Mouse (Mus musculus) embryonic stem cell, embryonic (primary cell): ENCODE data around the gene Ryr2.

Experiments
- CTCF ChIA-PET, 4 experiments: fragments of 300-600 bp in 2 of 4; fragments of 350-600 bp in 2 of 4; sonication (Branson Sonifier 250); formaldehyde crosslinking; loops; one replicate each; lab custom pipeline; 2022; ENCODE audit warnings: inconsistent platforms in 2 of 4; lab: Charles Lee
- POLR2A ChIA-PET, 4 experiments: fragments of 300-600 bp in 2 of 4; fragments of 350-600 bp in 2 of 4; sonication (Branson Sonifier 250); formaldehyde crosslinking; loops; one replicate each; lab custom pipeline; 2022; ENCODE audit warnings: antibody characterized with exemption in 4 of 4, inconsistent platforms in 1 of 4; lab: Charles Lee

The Ryr2 gene

DNA sequence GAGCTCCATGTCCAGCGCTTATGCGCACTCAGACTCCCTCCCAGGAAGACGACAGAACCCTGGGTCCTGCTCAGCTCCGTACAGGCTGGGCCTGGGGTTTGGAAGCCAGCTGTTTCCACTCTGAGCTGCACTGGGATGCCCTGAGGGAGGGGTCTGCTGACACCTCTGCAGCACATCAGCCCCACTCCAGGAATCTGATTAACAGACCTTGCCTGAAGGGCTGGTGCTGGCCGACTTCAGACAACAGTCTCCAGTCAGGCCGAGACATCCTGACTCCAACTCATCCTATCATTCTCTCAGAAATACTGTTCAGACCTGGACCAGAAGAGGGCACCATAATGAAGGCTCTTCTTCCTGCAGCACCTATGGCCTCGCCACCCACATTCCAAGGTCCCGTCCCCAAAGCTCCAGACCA lies 49.4 kb downstream of the Ryr2 start:
- CTCF ChIA-PET, result interaction anchor here in 2 of 4 experiments (0.8 to 1.9 kb wide), 11 partner anchors 14 to 337 kb away, joined by 3 to 8 read pairs (median 3); partner anchors contain the start of genes Ryr2 (in 2 of the 2) and Heatr1 (in 1 of the 2)
- POLR2A ChIA-PET, result interaction anchor here in 3 of 4 experiments (0.7 to 1.3 kb wide), 5 partner anchors 11 to 124 kb away, joined by 3 to 4 read pairs (median 4); partner anchors contain the start of gene Ryr2 (in 1 of the 3)

GRCm38 (mm10) chr13:12055913-12056312 lies 50.8 kb downstream of the Ryr2 start:
- ChIA-PET POLR2A (no interaction called here), CTCF (no interaction called here)

- POLR2A ChIA-PET, result no interaction called here
- CTCF ChIA-PET, result interaction anchor here in 1 of 4 experiments (0.5 kb wide), 1 partner anchor 53 kb away, joined by 5 read pairs; no protein-coding TSS in a partner anchor
These were observed 52.8 kb downstream of the Ryr2 start for GRCm38 (mm10) chr13:12053910-12054309.

GRCm38 (mm10) chr13:12050809-12051208 lies 55.9 kb downstream of the Ryr2 start:
- CTCF ChIA-PET, result no interaction called here

DNA sequence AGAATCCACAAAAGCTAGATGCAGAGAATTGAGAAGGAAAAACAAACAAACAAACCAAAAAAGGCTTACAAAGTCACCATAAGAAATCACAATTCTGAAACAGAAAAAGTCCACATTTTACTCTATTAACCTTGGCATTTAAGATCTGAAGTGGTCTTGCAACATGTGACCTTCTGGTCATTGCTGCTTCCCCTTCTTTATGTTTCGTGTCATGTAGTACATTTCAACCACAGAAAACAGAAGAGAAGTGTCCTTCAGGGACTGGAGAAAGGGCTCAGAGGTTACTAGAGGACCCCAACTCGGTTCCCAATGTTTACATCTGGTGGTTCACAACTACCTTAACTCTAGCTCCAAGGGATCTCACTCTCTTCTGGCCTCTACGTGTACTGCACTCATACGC lies 59.7 kb downstream of the Ryr2 start:
- ChIA-PET CTCF (no interaction called here), POLR2A (no interaction called here)

More at GRCm38 (mm10) chr13:12050809-12051208, 55.9 kb downstream of the Ryr2 start:
- POLR2A ChIA-PET, result interaction anchor here in 1 of 4 experiments (0.8 kb wide), 1 partner anchor 9 kb away, joined by 3 read pairs; no protein-coding TSS in a partner anchor

DNA sequence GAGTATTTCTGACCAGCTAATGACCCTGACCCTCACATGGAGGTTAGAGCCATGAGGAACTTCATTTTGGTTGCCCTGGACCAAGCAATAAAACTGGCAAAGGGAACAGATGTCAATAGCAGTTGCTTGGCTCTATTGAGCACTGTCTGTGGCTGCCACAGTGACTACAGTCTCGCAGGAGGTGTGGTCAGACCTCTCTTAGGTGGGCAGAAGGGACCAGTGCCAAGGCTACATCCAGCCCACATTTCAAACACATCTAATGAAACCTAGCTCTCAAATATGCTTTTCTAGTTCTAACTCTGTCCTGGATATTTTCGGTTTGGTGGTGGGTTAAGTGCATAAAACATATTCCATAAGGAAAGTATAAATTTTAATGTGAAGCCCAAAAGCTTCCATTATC lies 62.0 kb downstream of the Ryr2 start:
- POLR2A ChIA-PET, result interaction anchor here in 1 of 4 experiments (0.5 to 0.6 kb wide), 2 partner anchors 104 to 638 kb away, joined by 3 to 4 read pairs; no protein-coding TSS in a partner anchor

DNA sequence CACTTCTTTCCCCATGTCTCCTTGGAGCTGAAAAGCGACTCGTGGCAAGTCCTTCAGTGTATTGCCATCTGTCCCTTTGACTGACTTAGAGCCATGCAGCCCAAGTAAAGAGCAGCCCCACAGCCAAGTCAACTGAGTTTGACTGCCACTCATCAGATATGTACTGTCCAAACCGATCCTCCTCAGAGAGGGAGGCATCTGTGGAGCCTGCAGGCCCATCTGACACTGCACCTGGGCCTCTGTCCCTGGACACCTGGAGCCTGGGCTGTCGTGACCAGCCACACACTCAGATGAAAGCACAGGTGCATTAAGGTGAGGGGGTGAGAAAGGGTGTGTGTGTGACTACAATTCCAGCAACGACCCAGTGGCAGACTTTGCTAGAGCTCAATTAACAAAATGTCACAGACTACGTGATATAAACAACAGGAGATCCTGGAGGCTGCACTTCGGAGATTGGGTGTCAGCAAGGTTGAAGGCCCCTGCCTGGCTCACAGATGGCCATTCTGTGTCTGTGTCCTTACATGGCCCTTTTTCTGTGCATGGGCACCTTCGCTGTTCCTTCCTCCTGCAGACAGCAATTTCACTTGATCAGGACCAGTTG lies 63.8 kb downstream of the Ryr2 start:
- CTCF ChIA-PET, result no interaction called here
- POLR2A ChIA-PET, result no interaction called here

More for the DNA sequence above, 62.0 kb downstream of the Ryr2 start:
- CTCF ChIA-PET, result no interaction called here

- ChIA-PET CTCF (interaction anchor here in 1 of 4 experiments (0.6 kb wide), 1 partner anchor 281 kb away, joined by 5 read pairs; no protein-coding TSS in a partner anchor), POLR2A (no interaction called here)
These were observed 66.8 kb downstream of the Ryr2 start for GRCm38 (mm10) chr13:12039967-12040366.

DNA sequence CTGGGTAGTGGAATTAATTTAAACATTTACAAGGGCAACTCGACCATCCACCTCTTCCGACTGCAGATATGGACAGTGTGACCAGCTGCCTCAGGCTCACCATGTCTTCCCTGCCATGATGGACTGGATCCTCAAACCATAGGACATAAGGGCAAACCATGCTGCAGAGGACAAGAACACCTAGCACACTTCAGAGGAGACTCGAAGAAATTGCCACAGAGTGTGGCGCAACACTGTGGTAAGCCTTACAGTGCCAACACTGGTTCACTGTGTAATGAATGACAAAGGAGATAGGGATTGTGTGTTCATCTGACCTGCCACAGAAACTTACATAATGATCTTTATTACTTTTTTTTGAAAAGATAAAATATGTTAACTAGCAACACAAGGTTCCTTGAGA lies 68.1 kb downstream of the Ryr2 start:
- ChIA-PET POLR2A (no interaction called here), CTCF (no interaction called here)

- POLR2A ChIA-PET, result no interaction called here
- CTCF ChIA-PET, result no interaction called here
These were observed 69.5 kb downstream of the Ryr2 start for GRCm38 (mm10) chr13:12037241-12037640.

- POLR2A ChIA-PET, result no interaction called here
These were observed 69.9 kb downstream of the Ryr2 start for GRCm38 (mm10) chr13:12036834-12037233.

DNA sequence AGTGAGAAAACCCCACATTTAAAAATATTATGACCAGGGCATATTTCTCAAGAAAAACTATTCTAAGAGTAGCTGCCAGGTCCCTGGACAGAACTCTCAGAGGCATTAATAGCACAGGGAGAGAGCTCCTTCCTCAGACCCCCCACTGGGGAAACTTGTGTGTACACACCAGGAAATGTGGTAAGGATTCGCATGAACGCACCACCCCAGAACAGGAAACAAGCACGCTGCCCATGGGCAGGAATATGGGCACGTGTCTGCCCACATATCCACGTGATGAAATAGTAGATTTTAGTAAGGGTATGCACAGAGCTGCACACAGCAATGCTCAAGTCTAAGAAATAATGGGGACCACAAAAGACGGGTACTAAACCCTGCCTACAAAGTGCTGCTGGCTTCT lies 72.8 kb downstream of the Ryr2 start:
- POLR2A ChIA-PET, result no interaction called here
- CTCF ChIA-PET, result interaction anchor here in 1 of 4 experiments (0.6 kb wide), 1 partner anchor 267 kb away, joined by 4 read pairs; no protein-coding TSS in a partner anchor

More at GRCm38 (mm10) chr13:12036834-12037233, 69.9 kb downstream of the Ryr2 start:
- CTCF ChIA-PET, result interaction anchor here in 2 of 4 experiments (0.6 to 1.1 kb wide), 2 partner anchors 16 to 21 kb away, joined by 3 read pairs; no protein-coding TSS in a partner anchor

DNA sequence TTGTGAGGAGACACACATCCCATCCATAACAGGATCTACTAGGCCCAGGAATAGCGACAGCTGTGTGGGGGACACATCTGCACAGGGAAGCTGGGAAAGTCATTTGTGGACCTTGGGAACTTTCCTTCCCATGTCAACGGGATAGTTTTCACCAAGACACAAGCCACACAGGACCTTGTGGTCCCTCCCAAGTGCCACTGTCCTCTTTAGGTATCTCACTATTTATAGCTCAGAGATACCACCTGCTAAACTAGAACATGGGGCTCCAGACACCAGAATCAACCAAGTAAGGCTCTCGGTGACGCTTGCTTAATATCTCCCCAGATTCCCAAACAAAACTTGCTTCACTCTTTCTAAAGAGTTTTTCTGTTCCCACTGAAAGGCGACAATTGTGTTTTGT lies 73.5 kb downstream of the Ryr2 start:
- CTCF ChIA-PET, result no interaction called here

GRCm38 (mm10) chr13:12029841-12030240 lies 76.9 kb downstream of the Ryr2 start:
- ChIA-PET POLR2A (no interaction called here), CTCF (no interaction called here)

More for the DNA sequence above, 73.5 kb downstream of the Ryr2 start:
- POLR2A ChIA-PET, result no interaction called here

DNA sequence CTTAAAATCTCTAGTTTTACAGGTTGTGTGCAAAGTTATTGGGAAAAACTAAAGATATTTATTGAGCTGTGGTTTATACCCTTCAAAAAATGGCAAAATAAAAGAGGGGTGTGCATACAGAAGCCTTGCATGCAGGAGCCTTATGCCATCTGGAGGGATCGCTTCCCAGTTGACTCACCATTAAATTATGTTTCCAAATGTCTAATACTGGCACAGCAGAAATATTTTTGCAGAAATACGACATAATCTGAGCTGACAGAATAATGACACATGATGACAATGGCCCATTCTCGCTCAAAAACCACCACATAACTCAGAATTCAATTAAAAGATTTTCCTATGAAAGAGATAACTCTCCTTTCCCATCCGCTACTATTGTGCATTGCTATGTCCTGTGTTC lies 77.4 kb downstream of the Ryr2 start:
- POLR2A ChIA-PET, result no interaction called here
- CTCF ChIA-PET, result no interaction called here

DNA sequence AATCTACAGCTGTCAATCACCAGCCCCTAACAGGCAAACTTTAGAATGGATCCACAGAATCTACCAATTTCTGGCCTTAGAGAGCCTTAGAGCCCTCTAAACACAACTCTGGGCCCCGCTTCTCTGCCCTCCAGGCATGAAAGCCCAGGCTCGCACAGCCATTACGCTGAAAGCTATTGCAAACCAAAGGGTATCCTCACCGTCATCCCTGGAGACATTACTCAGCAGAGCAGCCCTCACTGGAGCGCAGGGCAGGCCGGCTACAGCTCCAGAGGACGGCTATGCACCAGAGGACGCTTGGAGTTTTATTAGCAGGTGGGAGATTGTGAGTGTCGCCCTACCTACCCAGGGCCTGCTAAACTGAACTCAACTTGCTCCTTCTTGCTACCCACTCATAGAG lies 88.7 kb downstream of the Ryr2 start:
- ChIA-PET CTCF (no interaction called here), POLR2A (no interaction called here)

GRCm38 (mm10) chr13:12013986-12014385 lies 92.8 kb downstream of the Ryr2 start:
- ChIA-PET CTCF (interaction anchor here in 1 of 4 experiments (0.9 kb wide), 1 partner anchor 380 kb away, joined by 3 read pairs; the partner anchor contains the start of gene Heatr1), POLR2A (no interaction called here)

- ChIA-PET CTCF (no interaction called here), POLR2A (no interaction called here)
These were observed 97.6 kb downstream of the Ryr2 start for GRCm38 (mm10) chr13:12008995-12009689.

- POLR2A ChIA-PET, result no interaction called here
- CTCF ChIA-PET, result no interaction called here
These were observed 99.2 kb downstream of the Ryr2 start for GRCm38 (mm10) chr13:12007579-12007978.

DNA sequence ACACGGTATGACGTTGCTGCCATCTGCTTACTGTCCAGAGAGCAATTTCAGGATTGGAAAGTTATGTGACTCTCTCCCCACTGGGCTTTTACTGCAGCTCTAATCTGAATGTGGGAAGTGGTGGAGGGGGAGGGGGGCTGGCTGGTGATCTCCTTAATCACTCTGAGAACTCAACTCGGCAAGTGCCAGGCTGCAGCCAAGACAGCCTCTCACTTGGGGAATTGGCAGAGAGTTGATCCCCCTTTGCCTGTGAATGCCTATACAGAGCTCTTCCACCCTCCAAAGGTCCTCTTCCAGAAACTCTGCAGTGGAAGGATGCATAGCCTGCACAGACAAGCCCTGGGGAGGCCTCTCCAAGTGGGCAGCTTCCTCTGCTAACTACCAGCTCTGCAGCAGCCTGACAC lies 104.9 kb downstream of the Ryr2 start:
- CTCF ChIA-PET, result interaction anchor here in 2 of 4 experiments (0.6 to 0.7 kb wide), 2 partner anchors 8 to 88 kb away, joined by 4 read pairs; no protein-coding TSS in a partner anchor
- POLR2A ChIA-PET, result interaction anchor here in 1 of 4 experiments (0.7 kb wide), 1 partner anchor 33 kb away, joined by 5 read pairs; no protein-coding TSS in a partner anchor
